Mouse (Mus musculus) CD4-positive naive resting alpha-beta T cell, adult 76 days (primary cell): ENCODE measurements around the gene Shb. TPM values are rescaled to one million over a fixed set of nuclear protein-coding genes. Genes with fewer than 3 reads are reported as not detected.

Experiments
- total RNA-seq: library from RNA; stranded (reverse); gene quantifications from one replicate; pipeline ENCODE4 v1.2.4, GENCODE M21; 2023

Shb gene
- total RNA-seq = 2.6 TPM

DNA sequence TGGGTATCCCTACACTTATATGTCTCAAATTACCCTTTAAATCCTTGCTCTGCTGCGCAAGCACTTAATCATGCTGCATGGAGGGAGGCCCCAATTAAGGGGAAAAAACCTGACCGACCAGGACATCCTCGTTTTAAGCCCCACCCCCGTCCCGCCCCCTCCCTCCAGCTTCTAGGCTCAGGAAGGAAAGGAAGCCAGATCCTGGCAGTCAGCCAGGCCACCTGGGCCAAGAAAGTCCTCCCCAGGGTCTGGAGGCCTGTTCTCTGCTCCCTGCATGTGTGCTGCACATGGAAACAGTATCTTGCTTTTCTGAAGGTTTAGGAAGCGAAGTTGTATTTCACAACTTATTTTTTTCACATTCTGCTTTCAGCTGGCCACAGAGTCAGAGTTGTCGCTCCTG, at the start of gene Shb:
Gene Shb, minus strand, starts transcription at position 96 of the 400 bp plus-strand sequence.

GRCm38 (mm10) chr4:45408427-45409132, 123.7 kb downstream of the Shb start, which contains the start of gene Slc25a51:
Gene Slc25a51 (minus strand): TSS chr4:45408766.

Other genes with a start within 250 kb of the Shb start
- gene Trmt10b, start 235.3 kb downstream of the Shb start, total RNA-seq = 9.3 TPM
- 24.4 TPM for gene Dcaf10, start 190.4 kb downstream of the Shb start, total RNA-seq
- gene Exosc3, start 189.7 kb downstream of the Shb start, total RNA-seq = 44.8 TPM
- 67.6 TPM for gene Slc25a51, start 123.7 kb downstream of the Shb start, total RNA-seq